Comparison of ENCODE assay signal across 9 mouse cellular contexts in genomic region chr10:95643696-95644360, GRCm38 (mm10). TPM values are rescaled to one million over a fixed set of nuclear protein-coding genes. Genes with fewer than 3 reads are reported as not detected.
DNase-seq lines count a peak whose midpoint lies in the region; ATAC-seq and TF ChIP-seq lines count a peak whose summit lies in the region.
"Had no signal": no experiment of that assay in that cellular context is flagged by ENCODE, and none has a peak within 500 bp of the region (broad histone marks: within the 10 kb centered on the region; RNA-seq: fewer than 3 reads in every experiment).

No protein-coding gene starts in this region.

- no peak overlapping the region for H3K4me3 ChIP-seq in intestine, embryonic 16.5 days (ENCODE audit: low read length)
- H3K4me3 ChIP-seq in cerebellum, adult 2 months (replicated peaks; ENCODE audit: insufficient read depth, low read depth, low read length), result no peak overlapping the region
- H3K4me3 ChIP-seq: erythroblast, embryonic 14.5 days had no signal

- 51% methylated on average over 6 of the region's 6 CpGs for WGBS in intestine, embryonic 16.5 days
- WGBS in cerebellum, adult 2 months, result 27% methylated on average over 6 of the region's 6 CpGs

- H3K36me3 ChIP-seq in intestine, embryonic 16.5 days (ENCODE audit: control insufficient read depth, insufficient read depth, low read length), result no peaks in the 10 kb centered on the region

- no peak for DNase-seq in frontal cortex, postnatal 25 days (ENCODE audit: low spot score in 2 of 2)
- peak; percentile 51 for DNase-seq in ovary, adult 18-20 months (ENCODE audit: low spot score)
- no peak for DNase-seq in ovary, postnatal 10 days (ENCODE audit: low spot score)
- peak; percentile 74 for DNase-seq in yolk sac, embryonic 10.5 days (ENCODE audit: low spot score)
- no peak for DNase-seq in cerebellum, adult 2 months

- no peaks in the 10 kb centered on the region for H3K9me3 ChIP-seq in intestine, embryonic 16.5 days (ENCODE audit: control insufficient read depth, low read length)

- TF ChIP-seq POLR2A in cerebellum, adult 2 months (IDR thresholded peaks at IDR 0.05; ENCODE audit: borderline replicate concordance, insufficient read depth, low read length), result no peak

- H3K4me1 ChIP-seq in intestine, embryonic 16.5 days (ENCODE audit: control insufficient read depth, insufficient read depth, low read length), result no peaks in the 10 kb centered on the region
- H3K4me1 ChIP-seq in cerebellum, adult 2 months (ENCODE audit: control insufficient read depth, insufficient read depth, low read length), result no peaks in the 10 kb centered on the region

- ATAC-seq in frontal cortex, adult (ENCODE audit: low TSS enrichment), result peak; percentile 83
- peak; percentile 89 for ATAC-seq in intestine, embryonic 16.5 days
- no peak for ATAC-seq in activated CD4-positive, CD25-positive, alpha-beta regulatory T cell, adult 4 months

- H3K27ac ChIP-seq in intestine, embryonic 16.5 days (ENCODE audit: low read length), result peak overlapping the region; percentile 90
- no peak overlapping the region for H3K27ac ChIP-seq in cerebellum, adult 2 months (ENCODE audit: insufficient read depth, low read length)

- no peak overlapping the region for H3K9ac ChIP-seq in intestine, embryonic 16.5 days (ENCODE audit: low read depth, low read length)

- TF ChIP-seq CTCF in cerebellum, adult 2 months (IDR thresholded peaks at IDR 0.05; ENCODE audit: borderline replicate concordance, insufficient read depth, low read depth, low read length), result no peak

- no peaks in the 10 kb centered on the region for H3K27me3 ChIP-seq in intestine, embryonic 16.5 days (replicated peaks; ENCODE audit: control insufficient read depth, insufficient read depth, low read length)
- no peaks in the 10 kb centered on the region for H3K27me3 ChIP-seq in cerebellum, adult 2 months (ENCODE audit: control insufficient read depth, insufficient read depth, low read length)

- no peak overlapping the region for H3K4me2 ChIP-seq in intestine, embryonic 16.5 days (ENCODE audit: low read depth, low read length)

RNA-seq across cellular contexts. Expression of gene Anapc15-ps, which starts 29.4 kb away (rescaled TPM):
- polyA plus RNA-seq in intestine, embryonic 16.5 days (2015; fragmentation: Nextera tagmentation; extraction: Ambion mirVana), result not detected in 2 replicates
- not detected for polyA plus RNA-seq in activated CD4-positive, CD25-positive, alpha-beta regulatory T cell, adult 4 months (2017; shearing (Covaris generic))
- polyA plus RNA-seq in cerebellum, adult 2 months (2012; rRNA removed), result 0.85 TPM in 1 of 2 replicates, not detected in the other
- polyA plus RNA-seq: erythroblast, embryonic 14.5 days had no signal

Comparison
In these comparisons a context has a peak if more than half of its experiments do, and no peak if none do; other contexts are left out.
1. DNase-seq: peak in ovary, adult 18-20 months (single experiment) and yolk sac, embryonic 10.5 days (single experiment); none in frontal cortex, postnatal 25 days (0 of 2), ovary, postnatal 10 days (single experiment) and cerebellum, adult 2 months (0 of 2).